In genomic region chr6:48432893-48433816, GRCm38 (mm10) we compare ENCODE assay signal across 12 mouse cellular contexts. TPM values are rescaled to one million over a fixed set of nuclear protein-coding genes. Genes with fewer than 3 reads are reported as not detected.
DNase-seq lines count a peak whose midpoint lies in the region; ATAC-seq and TF ChIP-seq lines count a peak whose summit lies in the region.
"Had no signal": no experiment of that assay in that cellular context is flagged by ENCODE, and none has a peak within 500 bp of the region (broad histone marks: within the 10 kb centered on the region; RNA-seq: fewer than 3 reads in every experiment).

No protein-coding gene starts in this region.

- TF ChIP-seq POLR2A in lung, adult 2 months (IDR thresholded peaks at IDR 0.05; ENCODE audit: borderline replicate concordance, extremely low read depth, low read depth, low read length), result no peak

- peaks cover 33% of the 10 kb centered on the region for H3K4me1 ChIP-seq in heart, embryonic 15.5 days (replicated peaks)
- H3K4me1 ChIP-seq in heart, embryonic 10.5 days, result peaks cover 24% of the 10 kb centered on the region
- H3K4me1 ChIP-seq in lung, adult 2 months (ENCODE audit: control insufficient read depth, insufficient read depth, low read length), result peaks cover 16% of the 10 kb centered on the region
- peaks cover 38% of the 10 kb centered on the region for H3K4me1 ChIP-seq in kidney, embryonic 16.5 days (ENCODE audit: insufficient read depth, low read length)
- H3K4me1 ChIP-seq in stomach, embryonic 15.5 days, result peaks cover 14% of the 10 kb centered on the region
- H3K4me1 ChIP-seq in heart, embryonic 12.5 days (replicated peaks), result peaks cover 37% of the 10 kb centered on the region
- H3K4me1 ChIP-seq: forebrain, embryonic 15.5 days had no signal

- 45% methylated on average over 12 of the region's 12 CpGs for WGBS in heart, embryonic 15.5 days
- WGBS in heart, embryonic 10.5 days, result 51% methylated on average over 12 of the region's 12 CpGs
- 33% methylated on average over 12 of the region's 12 CpGs for WGBS in lung, adult 2 months
- WGBS in kidney, embryonic 16.5 days, result 46% methylated on average over 12 of the region's 12 CpGs
- 41% methylated on average over 12 of the region's 12 CpGs for WGBS in stomach, embryonic 15.5 days
- 51% methylated on average over 12 of the region's 12 CpGs for WGBS in heart, embryonic 12.5 days

- H3K36me3 ChIP-seq in heart, embryonic 15.5 days, result peaks cover 5% of the 10 kb centered on the region
- peaks cover 11% of the 10 kb centered on the region for H3K36me3 ChIP-seq in heart, embryonic 10.5 days
- H3K36me3 ChIP-seq in kidney, embryonic 16.5 days (ENCODE audit: insufficient read depth, low read length), result peaks cover 9% of the 10 kb centered on the region
- peaks cover 13% of the 10 kb centered on the region for H3K36me3 ChIP-seq in stomach, embryonic 15.5 days
- peaks cover 15% of the 10 kb centered on the region for H3K36me3 ChIP-seq in heart, embryonic 12.5 days
- H3K36me3 ChIP-seq: G1E had no signal

- no peak for DNase-seq in heart, embryonic 10.5 days (ENCODE audit: low spot score)
- peak; percentile 23 for DNase-seq in lung, adult 2 months
- DNase-seq in lung, postnatal 14 days, result no peak
- no peak for DNase-seq in embryo, embryonic 11 days
- DNase-seq: thymus, adult 18-20 months had no signal

- no peaks in the 10 kb centered on the region for H3K9me3 ChIP-seq in heart, embryonic 15.5 days (replicated peaks)
- no peaks in the 10 kb centered on the region for H3K9me3 ChIP-seq in heart, embryonic 10.5 days
- no peaks in the 10 kb centered on the region for H3K9me3 ChIP-seq in kidney, embryonic 16.5 days (ENCODE audit: low read length)
- H3K9me3 ChIP-seq in stomach, embryonic 15.5 days, result no peaks in the 10 kb centered on the region
- H3K9me3 ChIP-seq in heart, embryonic 12.5 days (replicated peaks), result no peaks in the 10 kb centered on the region
- H3K9me3 ChIP-seq: forebrain, embryonic 15.5 days; G1E; limb, embryonic 13.5 days had no signal

- no peak for TF ChIP-seq CTCF in lung, adult 2 months (IDR thresholded peaks at IDR 0.05; ENCODE audit: insufficient read depth, low read length)

- 0 out of 2 replicates have a peak overlapping the region, but pooled peaks have one; percentile 20 for H3K27ac ChIP-seq in heart, embryonic 15.5 days
- H3K27ac ChIP-seq in heart, embryonic 10.5 days, result no peak overlapping the region
- 0 out of 2 replicates have a peak overlapping the region, but pooled peaks have one; percentile 21 for H3K27ac ChIP-seq in kidney, embryonic 16.5 days (ENCODE audit: low read length)
- H3K27ac ChIP-seq in stomach, embryonic 15.5 days, result peak overlapping the region; percentile 77
- H3K27ac ChIP-seq in heart, embryonic 12.5 days (ENCODE audit: poor library complexity, severe bottlenecking), result no peak overlapping the region
- H3K27ac ChIP-seq: forebrain, embryonic 15.5 days; limb, embryonic 13.5 days had no signal

- no peak overlapping the region for H3K4me3 ChIP-seq in heart, embryonic 15.5 days
- no peak overlapping the region for H3K4me3 ChIP-seq in heart, embryonic 10.5 days
- no peak overlapping the region for H3K4me3 ChIP-seq in lung, adult 2 months (replicated peaks; ENCODE audit: extremely low read depth, low read depth, low read length)
- no peak overlapping the region for H3K4me3 ChIP-seq in kidney, embryonic 16.5 days (ENCODE audit: low read length)
- 0 out of 2 replicates have a peak overlapping the region, but pooled peaks have one; percentile 1 for H3K4me3 ChIP-seq in stomach, embryonic 15.5 days (replicated peaks)
- no peak overlapping the region for H3K4me3 ChIP-seq in heart, embryonic 12.5 days
- H3K4me3 ChIP-seq: forebrain, embryonic 15.5 days; limb, embryonic 13.5 days had no signal

- no peak overlapping the region for H3K4me2 ChIP-seq in heart, embryonic 15.5 days
- no peak overlapping the region for H3K4me2 ChIP-seq in kidney, embryonic 16.5 days (replicated peaks; ENCODE audit: low read depth, low read length)
- peak overlapping the region; percentile 16; the same call in 1 of the 2 replicates for H3K4me2 ChIP-seq in stomach, embryonic 15.5 days
- H3K4me2 ChIP-seq in heart, embryonic 12.5 days, result no peak overlapping the region
- H3K4me2 ChIP-seq: forebrain, embryonic 15.5 days; limb, embryonic 13.5 days had no signal

- H3K27me3 ChIP-seq in heart, embryonic 15.5 days, result peaks cover 5% of the 10 kb centered on the region
- H3K27me3 ChIP-seq in heart, embryonic 10.5 days (ENCODE audit: insufficient read depth, poor library complexity, severe bottlenecking), result peaks cover 25% of the 10 kb centered on the region
- H3K27me3 ChIP-seq in kidney, embryonic 16.5 days (ENCODE audit: insufficient read depth, low read length), result no peaks in the 10 kb centered on the region
- H3K27me3 ChIP-seq in stomach, embryonic 15.5 days (replicated peaks), result no peaks in the 10 kb centered on the region
- peaks cover 13% of the 10 kb centered on the region for H3K27me3 ChIP-seq in heart, embryonic 12.5 days (replicated peaks)

- ATAC-seq in heart, embryonic 15.5 days (replicated peaks; ENCODE audit: insufficient number of reproducible peaks, insufficient read depth, low FRiP score, low read depth), result no peak
- ATAC-seq in kidney, embryonic 16.5 days (ENCODE audit: low FRiP score, low TSS enrichment), result no peak
- peak; percentile 65 for ATAC-seq in stomach, embryonic 15.5 days (ENCODE audit: insufficient read depth, low FRiP score, low read depth)
- ATAC-seq in heart, embryonic 12.5 days (ENCODE audit: insufficient number of reproducible peaks, low FRiP score), result no peak
- ATAC-seq: forebrain, embryonic 15.5 days had no signal

- no peak overlapping the region for H3K9ac ChIP-seq in heart, embryonic 15.5 days
- no peak overlapping the region for H3K9ac ChIP-seq in kidney, embryonic 16.5 days (replicated peaks; ENCODE audit: low read length)
- H3K9ac ChIP-seq in stomach, embryonic 15.5 days, result no peak overlapping the region
- H3K9ac ChIP-seq in heart, embryonic 12.5 days, result no peak overlapping the region
- H3K9ac ChIP-seq: forebrain, embryonic 15.5 days; limb, embryonic 13.5 days had no signal

RNA-seq across cellular contexts. Expression of gene Zfp467, which starts 12.5 kb away (rescaled TPM):
- 18.5 and 20.4 TPM in 2 replicates for polyA plus RNA-seq in heart, embryonic 15.5 days (2015; fragmentation: Nextera tagmentation; extraction: Ambion mirVana)
- polyA plus RNA-seq in heart, embryonic 10.5 days (2016; fragmentation: Nextera tagmentation; extraction: Ambion mirVana), result 13.4 and 13.9 TPM in 2 replicates
- polyA plus RNA-seq in lung, adult 2 months (2012; rRNA removed), result 42.1 and 51.4 TPM in 2 replicates
- polyA plus RNA-seq in kidney, embryonic 16.5 days (2015; fragmentation: Nextera tagmentation; extraction: Ambion mirVana), result 32.0 and 33.9 TPM in 2 replicates
- 25.3 and 26.2 TPM in 2 replicates for polyA plus RNA-seq in stomach, embryonic 15.5 days (2015; fragmentation: Nextera tagmentation; extraction: Ambion mirVana)
- polyA plus RNA-seq in heart, embryonic 12.5 days (2016; fragmentation: Nextera tagmentation; extraction: Ambion mirVana), result 17.1 and 20.4 TPM in 2 replicates

RNA-seq across cellular contexts. Expression of gene Sspo, which starts 14.9 kb away (rescaled TPM):
- 0.16 and 0.51 TPM in 2 replicates for polyA plus RNA-seq in heart, embryonic 15.5 days (2015; fragmentation: Nextera tagmentation; extraction: Ambion mirVana)
- 0.15 and 0.64 TPM in 2 replicates for polyA plus RNA-seq in heart, embryonic 10.5 days (2016; fragmentation: Nextera tagmentation; extraction: Ambion mirVana)
- 3.2 and 3.4 TPM in 2 replicates for polyA plus RNA-seq in lung, adult 2 months (2012; rRNA removed)
- polyA plus RNA-seq in kidney, embryonic 16.5 days (2015; fragmentation: Nextera tagmentation; extraction: Ambion mirVana), result 0.36 and 0.97 TPM in 2 replicates
- 0.26 and 0.27 TPM in 2 replicates for polyA plus RNA-seq in stomach, embryonic 15.5 days (2015; fragmentation: Nextera tagmentation; extraction: Ambion mirVana)
- 0.61 and 0.64 TPM in 2 replicates for polyA plus RNA-seq in heart, embryonic 12.5 days (2016; fragmentation: Nextera tagmentation; extraction: Ambion mirVana)
- polyA plus RNA-seq: G1E had no signal

RNA-seq across cellular contexts. Expression of gene Krba1, which starts 37.8 kb away (rescaled TPM):
- polyA plus RNA-seq in heart, embryonic 15.5 days (2015; fragmentation: Nextera tagmentation; extraction: Ambion mirVana), result 15.4 and 18.6 TPM in 2 replicates
- polyA plus RNA-seq in heart, embryonic 10.5 days (2016; fragmentation: Nextera tagmentation; extraction: Ambion mirVana), result 17.5 and 25.6 TPM in 2 replicates
- 15.5 and 20.8 TPM in 2 replicates for polyA plus RNA-seq in lung, adult 2 months (2012; rRNA removed)
- polyA plus RNA-seq in kidney, embryonic 16.5 days (2015; fragmentation: Nextera tagmentation; extraction: Ambion mirVana), result 22.7 and 26.4 TPM in 2 replicates
- polyA plus RNA-seq in stomach, embryonic 15.5 days (2015; fragmentation: Nextera tagmentation; extraction: Ambion mirVana), result 16.1 and 17.2 TPM in 2 replicates
- polyA plus RNA-seq in heart, embryonic 12.5 days (2016; fragmentation: Nextera tagmentation; extraction: Ambion mirVana), result 21.2 and 21.8 TPM in 2 replicates
- polyA plus RNA-seq: G1E had no signal

Comparison
In these comparisons a context has a peak if more than half of its experiments do, and no peak if none do; other contexts are left out.
1. H3K27ac ChIP-seq: peak in heart, embryonic 15.5 days (single experiment), kidney, embryonic 16.5 days (single experiment) and stomach, embryonic 15.5 days (single experiment); none in heart, embryonic 10.5 days (single experiment) and heart, embryonic 12.5 days (single experiment).